Mouse (Mus musculus): Measurements from ENCODE around the gene Enho. TPM values are rescaled to one million over a fixed set of nuclear protein-coding genes. Genes with fewer than 3 reads are reported as not detected.

Gene Enho
- total RNA-seq, 2 experiments from 2014 or later = 8.0 to 8.8 TPM

- intact Hi-C loops (cut with DNase I) = no loop called here
- DNase-seq (ENCODE audit: low spot score) = no peak
Measured at GRCm38 (mm10) chr4:41665009-41665675, 25.0 kb upstream of the Enho start.

DNA sequence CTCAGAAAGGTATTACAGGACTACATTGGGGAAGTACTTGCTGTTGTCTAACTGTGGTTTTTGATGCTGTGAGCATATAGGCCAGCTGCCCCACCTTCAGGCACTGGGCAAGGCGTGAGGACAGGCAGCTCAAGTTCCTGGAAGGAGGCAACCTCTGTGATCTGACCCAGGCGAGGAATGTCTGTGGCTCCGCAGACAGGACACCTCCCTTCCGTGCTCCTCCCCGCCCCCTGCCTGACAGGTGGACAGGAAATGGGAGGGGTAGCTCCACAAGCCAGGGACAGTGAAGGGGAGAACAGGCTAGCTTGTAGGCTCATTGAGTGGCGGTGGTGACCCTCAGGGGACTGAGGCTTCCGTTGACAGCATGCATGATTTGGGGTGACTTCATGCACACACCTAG, 24.4 kb upstream of the Enho start:
- intact Hi-C loops (cut with DNase I) = no loop called here
- no peak for DNase-seq (ENCODE audit: low spot score)

DNA sequence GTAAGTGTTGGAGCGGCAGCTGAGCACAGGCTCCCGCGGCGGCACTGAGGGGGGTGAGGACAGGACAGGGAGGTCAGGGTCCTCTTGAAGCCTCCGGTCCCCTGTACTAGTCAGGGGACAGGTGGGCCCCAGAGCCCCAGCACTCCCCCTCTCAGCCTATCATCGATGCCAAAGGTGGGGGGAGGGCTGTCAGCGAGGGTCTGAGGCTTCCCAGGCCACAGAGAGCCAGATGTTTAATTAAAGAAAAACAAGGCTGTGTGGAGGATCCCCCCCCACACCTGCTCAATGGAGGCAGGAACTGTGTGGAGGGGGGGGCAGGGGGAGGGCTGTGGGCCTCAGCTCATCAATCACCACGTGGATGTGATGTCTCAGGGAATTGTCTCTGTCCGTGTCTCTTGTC, 23.5 kb upstream of the Enho start:
- DNase-seq (ENCODE audit: low spot score) = no peak
- intact Hi-C loops (cut with DNase I) = no loop called here

DNA sequence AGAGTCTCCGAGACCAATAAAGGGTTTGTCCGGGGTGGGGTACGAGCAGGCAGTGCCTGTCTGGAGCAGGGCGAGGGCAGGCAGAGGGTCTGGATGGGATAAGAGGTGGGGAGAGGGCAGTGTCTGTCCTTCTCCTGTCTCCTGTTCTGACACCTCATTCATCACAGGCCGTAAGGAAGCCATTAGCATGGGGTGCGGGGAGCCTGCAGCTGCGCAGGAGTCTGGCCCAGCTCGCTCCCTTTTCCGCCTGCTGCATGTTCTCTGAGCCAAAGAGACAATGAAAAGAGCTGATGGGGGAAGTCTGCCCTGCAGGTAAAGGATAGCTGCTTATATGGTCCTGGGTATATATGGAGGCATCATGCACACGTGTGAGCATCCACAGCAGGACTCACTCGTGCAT, 22.6 kb upstream of the Enho start:
- intact Hi-C loops (cut with DNase I) = no loop called here

DNA sequence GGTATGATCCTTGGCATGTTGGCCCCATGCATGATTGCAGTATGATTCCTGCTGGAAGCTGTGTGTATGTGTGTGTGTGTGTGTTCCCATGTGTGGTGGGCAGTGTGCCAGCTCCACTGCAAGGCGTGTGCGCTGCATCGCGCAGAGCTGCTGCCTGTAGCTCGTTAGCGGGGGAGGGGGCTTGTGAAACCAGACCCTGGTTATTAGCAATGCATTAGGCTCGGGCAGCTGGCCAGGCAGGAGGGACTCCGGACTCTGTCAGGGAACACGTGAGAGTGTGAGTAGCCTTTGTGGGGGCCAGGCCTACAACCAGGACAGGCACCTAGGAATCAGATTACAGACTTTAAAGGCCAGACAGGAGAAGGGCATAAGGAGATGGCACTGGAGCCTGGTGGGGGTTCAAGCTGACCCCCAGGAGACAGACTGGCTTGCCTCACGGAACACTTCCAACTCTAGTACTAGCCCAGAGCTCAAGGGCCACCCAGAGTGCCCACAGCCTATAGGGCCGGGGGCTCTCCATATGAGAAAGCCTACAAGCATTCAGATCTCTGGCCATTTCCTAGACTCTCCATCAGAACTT, 20.8 kb upstream of the Enho start:
- intact Hi-C loops (cut with DNase I) = no loop called here
- DNase-seq (ENCODE audit: low spot score) = no peak

More for the DNA sequence above, 22.6 kb upstream of the Enho start:
- DNase-seq (ENCODE audit: low spot score) = no peak

- no peak for DNase-seq (ENCODE audit: low spot score)
- intact Hi-C loops (cut with DNase I) = loop anchor here (2.0 kb wide), 1 partner anchor 37 kb away; the partner anchor contains the start of gene Cntfr
Measured at GRCm38 (mm10) chr4:41659556-41659955, 19.4 kb upstream of the Enho start.

DNA sequence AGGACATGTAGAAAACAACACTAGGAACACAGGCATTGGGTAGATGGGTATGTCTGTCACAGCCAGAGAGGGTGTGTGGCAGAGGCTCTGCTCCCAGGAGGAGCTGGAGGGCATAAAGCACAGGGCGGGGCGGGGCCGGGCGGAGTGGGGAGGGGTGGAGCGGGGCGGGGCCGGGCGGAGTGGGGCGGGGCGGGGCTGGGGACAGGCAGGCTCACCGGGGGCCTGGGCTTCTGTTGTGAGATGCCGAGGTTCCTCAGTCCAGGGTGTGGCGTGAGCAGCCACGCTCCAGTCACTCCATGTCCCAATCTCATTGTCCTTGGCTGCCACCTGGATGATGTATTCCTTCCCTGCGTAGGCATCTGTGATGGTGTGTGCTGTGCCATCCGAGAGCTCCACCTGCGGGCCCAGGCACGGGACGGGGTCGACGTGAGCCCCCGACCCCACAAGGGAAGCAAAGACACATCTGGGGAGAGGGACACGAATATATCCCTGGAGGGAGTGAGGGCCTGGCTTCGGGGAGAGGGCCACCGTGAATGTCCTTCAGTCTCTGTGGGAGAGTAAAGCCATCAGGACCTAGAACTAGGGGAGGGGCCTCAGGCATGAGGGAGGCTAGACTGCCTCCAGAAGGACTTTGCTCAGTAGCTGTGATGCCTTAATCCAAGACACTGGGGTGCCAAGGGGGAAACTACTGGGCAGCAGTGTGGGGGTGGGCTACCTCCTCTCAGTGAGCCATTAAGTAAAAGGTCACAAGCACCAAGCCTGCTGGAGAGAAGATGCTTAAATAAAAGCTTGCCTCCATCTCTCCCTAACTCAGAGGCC, 18.7 kb upstream of the Enho start:
- no peak for DNase-seq (ENCODE audit: low spot score)
- intact Hi-C loops (cut with DNase I) = loop anchor here (2.0 kb wide), 1 partner anchor 38 kb away; the partner anchor contains the start of gene Cntfr

- DNase-seq (ENCODE audit: low spot score) = no peak
Measured at GRCm38 (mm10) chr4:41655525-41655924, 15.4 kb upstream of the Enho start.

GRCm38 (mm10) chr4:41654217-41654616, 14.1 kb upstream of the Enho start:
- no peak for DNase-seq (ENCODE audit: low spot score)
- intact Hi-C loops (cut with DNase I) = loop anchor here (2.0 kb wide), 1 partner anchor 53 kb away; no protein-coding TSS in a partner anchor

More at GRCm38 (mm10) chr4:41655525-41655924, 15.4 kb upstream of the Enho start:
- intact Hi-C loops (cut with DNase I) = loop anchor here (2.0 kb wide), 1 partner anchor 51 kb away; no protein-coding TSS in a partner anchor

GRCm38 (mm10) chr4:41653730-41654129, 13.6 kb upstream of the Enho start:
- no peak for DNase-seq (ENCODE audit: low spot score)
- intact Hi-C loops (cut with DNase I) = loop anchor here (2.0 kb wide), 5 partner anchors 39 to 185 kb away; no protein-coding TSS in a partner anchor

DNA sequence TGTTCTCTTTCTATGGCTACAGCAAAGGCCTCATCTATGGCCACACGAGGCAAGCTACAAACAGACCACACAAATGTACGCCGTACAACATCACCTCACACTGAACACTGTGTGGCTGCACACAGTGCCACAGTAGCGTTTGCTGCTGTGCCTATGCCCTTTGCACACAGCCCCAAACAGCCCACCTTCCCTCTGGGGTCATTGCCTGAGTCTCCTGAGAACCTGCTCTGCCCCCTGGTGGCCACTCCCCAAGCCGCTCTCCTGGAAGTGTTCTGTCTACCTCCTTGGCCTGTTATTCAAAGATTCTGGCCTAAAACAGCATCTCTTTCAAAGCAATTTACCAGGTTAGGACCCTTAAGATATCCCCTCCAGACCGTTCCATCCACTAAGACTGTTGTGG, 13.2 kb upstream of the Enho start:
- no peak for DNase-seq (ENCODE audit: low spot score)
- intact Hi-C loops (cut with DNase I) = loop anchor here (2.0 kb wide), 4 partner anchors 38 to 184 kb away; no protein-coding TSS in a partner anchor

DNA sequence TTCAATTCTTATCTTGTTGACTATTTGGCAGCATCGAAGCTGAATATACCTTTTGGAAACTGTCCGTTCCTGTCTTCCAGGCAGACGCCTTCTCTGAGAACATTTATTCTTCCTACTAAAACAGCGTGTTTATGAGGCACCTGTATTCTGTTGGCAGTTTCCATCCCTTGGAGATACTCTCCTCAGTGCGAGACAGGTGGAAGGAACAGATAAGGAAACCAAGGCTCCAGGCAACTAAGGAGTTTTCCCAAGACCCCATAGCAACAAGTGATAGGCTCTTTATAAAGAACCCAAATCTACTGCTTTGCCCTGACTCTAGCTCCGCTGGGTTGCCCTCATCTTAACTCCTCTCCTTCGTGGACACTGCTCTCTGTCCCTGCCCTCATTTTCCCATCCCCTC, 8.5 kb upstream of the Enho start:
- no peak for DNase-seq (ENCODE audit: low spot score)
- intact Hi-C loops (cut with DNase I) = no loop called here

GRCm38 (mm10) chr4:41648157-41648556, 8.0 kb upstream of the Enho start:
- intact Hi-C loops (cut with DNase I) = no loop called here
- no peak for DNase-seq (ENCODE audit: low spot score)

GRCm38 (mm10) chr4:41645488-41645887, 5.4 kb upstream of the Enho start:
- DNase-seq (ENCODE audit: low spot score) = no peak
- intact Hi-C loops (cut with DNase I) = no loop called here

DNA sequence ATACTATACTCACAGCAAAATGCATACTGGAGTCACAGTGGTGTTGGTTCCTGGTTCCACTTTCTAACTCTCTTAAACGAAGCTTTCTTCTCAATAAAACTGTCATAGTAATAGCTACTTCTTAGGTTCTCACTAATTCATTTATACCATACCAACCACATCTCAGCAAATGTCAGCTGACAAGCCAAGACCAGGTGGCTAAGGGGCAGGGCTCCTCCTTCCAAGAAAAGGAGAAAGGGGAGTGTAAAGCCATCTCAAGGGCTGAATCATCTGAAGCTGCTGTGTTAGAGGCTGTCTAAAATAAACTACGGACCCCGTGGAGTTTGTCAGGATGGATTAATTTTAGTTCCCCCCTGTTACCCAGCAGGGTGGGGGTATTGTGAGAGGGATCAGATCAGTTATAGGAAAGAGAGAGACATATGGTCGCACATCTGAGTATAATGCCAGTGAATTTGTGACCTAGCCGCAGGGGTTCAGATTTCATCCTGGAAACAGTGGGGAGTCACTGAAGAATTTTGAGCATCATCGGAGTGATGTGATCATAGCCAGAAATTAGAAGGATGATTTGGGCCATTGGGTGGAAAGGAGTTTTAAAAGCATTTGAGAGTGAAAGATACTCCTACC, 1.2 kb upstream of the Enho start:
- intact Hi-C loops (cut with DNase I) = no loop called here
- DNase-seq (ENCODE audit: low spot score) = no peak

DNA sequence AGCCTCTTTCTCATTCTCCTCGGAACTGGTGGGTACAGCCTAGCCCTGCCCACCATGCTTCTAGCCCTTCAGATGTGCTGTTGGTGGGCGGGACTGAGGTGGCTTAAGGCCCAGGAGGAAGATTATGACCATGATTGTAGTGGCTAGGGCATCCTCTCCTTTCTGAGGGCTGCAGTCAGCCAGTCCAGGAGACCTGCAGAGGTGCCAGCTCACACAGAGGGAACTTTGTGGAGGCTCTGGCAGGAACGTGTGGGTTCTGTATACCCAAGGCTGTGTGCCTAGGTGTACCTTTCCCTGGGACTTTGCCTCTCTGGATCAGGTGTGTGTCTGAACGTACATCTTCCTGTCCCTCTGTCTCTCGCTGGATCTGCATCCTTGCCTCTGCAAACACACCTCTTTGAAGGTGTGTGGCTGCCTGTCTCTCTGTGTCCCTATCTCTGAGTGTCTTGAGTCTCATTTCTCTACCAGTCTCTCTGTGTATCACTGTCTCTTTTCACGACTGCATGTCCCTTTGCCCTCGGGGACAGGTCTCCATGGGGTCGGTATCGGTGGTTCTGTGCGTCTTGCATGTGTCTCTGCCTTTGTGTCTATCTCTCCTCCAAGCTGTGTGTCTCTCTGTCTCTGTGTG, 796 bp downstream of the Enho start:
- DNase-seq (ENCODE audit: low spot score) = no peak
- intact Hi-C loops (cut with DNase I) = no loop called here

- intact Hi-C loops (cut with DNase I) = no loop called here
- no peak for DNase-seq (ENCODE audit: low spot score)
Measured at GRCm38 (mm10) chr4:41638828-41639213, 1.3 kb downstream of the Enho start.

DNA sequence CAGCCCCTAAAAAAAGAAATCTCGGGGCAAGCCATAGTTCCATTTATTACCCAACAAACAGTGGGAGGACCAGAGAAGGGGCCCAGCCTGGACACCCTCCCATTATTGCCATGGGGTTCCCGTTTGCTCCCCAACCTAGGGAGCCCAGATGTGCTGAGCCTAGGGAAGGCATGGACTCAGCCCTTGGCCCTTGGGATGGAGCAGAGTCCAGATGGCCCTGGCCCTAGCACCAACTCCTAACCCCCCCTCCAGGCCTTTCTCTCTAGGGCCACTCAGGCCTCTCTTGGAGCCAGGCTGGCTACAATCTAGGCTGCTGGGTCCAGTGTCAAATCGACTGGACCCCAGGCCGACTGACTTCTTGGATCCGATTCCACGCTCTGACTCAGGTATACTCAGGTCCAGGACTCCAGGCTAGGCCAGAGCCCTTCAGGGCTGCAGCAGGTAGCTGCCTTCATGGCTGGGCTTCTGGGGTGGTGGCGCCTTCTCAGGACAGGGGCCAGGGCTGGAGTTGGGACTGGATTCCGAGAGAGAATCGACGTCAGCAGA, 1.9 kb downstream of the Enho start:
- intact Hi-C loops (cut with DNase I) = no loop called here
- no peak for DNase-seq (ENCODE audit: low spot score)

- DNase-seq (ENCODE audit: low spot score) = no peak
- intact Hi-C loops (cut with DNase I) = no loop called here
Measured at GRCm38 (mm10) chr4:41636882-41637635, 3.1 kb downstream of the Enho start.
